In the genomic region with DNA sequence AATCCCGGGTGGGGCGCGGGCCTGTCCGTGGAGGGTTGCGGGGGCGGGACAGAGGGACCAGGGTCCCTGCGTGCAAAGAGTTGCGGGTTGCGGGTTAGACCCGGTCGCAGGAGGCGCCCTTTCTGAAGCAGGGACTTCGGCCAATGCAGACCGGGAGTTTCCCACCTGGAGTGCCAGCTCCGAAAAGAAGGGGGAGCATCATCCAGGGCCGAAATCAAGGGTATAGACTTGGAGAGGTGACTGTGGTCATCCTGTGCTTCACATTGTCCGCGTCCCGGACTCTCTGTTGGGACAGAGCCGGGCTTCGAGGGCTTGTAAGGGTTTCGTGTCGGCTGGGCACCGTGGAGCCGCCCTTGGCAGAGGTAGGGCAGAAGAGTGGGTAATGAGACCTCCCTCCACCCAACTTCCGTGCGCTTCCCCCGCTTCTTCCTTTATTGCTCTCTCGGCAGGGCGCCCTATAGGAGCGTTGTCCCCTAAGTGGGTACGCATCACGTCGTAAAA, we compare ENCODE assay signal across 8 mouse cellular contexts. TPM values are rescaled to one million over a fixed set of nuclear protein-coding genes. Genes with fewer than 3 reads are reported as not detected.
A peak's percentile ranks its signal among the peaks of the same experiment; 100 is the strongest.
DNase-seq lines count a peak whose midpoint lies in the region; ATAC-seq and TF ChIP-seq lines count a peak whose summit lies in the region.

No protein-coding gene starts in this region.

- peaks cover 2% of the 10 kb centered on the region; the same call in 1 of the 2 replicates for H3K4me1 ChIP-seq in cortical plate, adult 2 months (ENCODE audit: control insufficient read depth, insufficient read depth, low read length)
- 0 out of 2 replicates have a peak, but pooled peaks cover 10% of the 10 kb centered on the region for H3K4me1 ChIP-seq in kidney, embryonic 16.5 days (ENCODE audit: insufficient read depth, low read length)
- H3K4me1 ChIP-seq in liver, embryonic 15.5 days (replicated peaks): peaks cover 26% of the 10 kb centered on the region
- no peaks in the 10 kb centered on the region for H3K4me1 ChIP-seq in neural tube, embryonic 11.5 days (ENCODE audit: control insufficient read depth, insufficient read depth, low read length)

- H3K4me2 ChIP-seq in kidney, embryonic 16.5 days (replicated peaks; ENCODE audit: low read depth, low read length): peak overlapping the region; percentile 86
- peak overlapping the region; percentile 89 for H3K4me2 ChIP-seq in liver, embryonic 15.5 days
- H3K4me2 ChIP-seq in neural tube, embryonic 11.5 days (ENCODE audit: low read depth): peak overlapping the region; percentile 86

- DNase-seq in retina, embryonic 14.5 days (ENCODE audit: low spot score): peak; percentile 60
- DNase-seq in retina, postnatal 1 day: no peak
- DNase-seq in heart, adult 8-10 months (ENCODE audit: low spot score): peak; percentile 50
- peak; percentile 69 for DNase-seq in neural tube, embryonic 11.5 days (ENCODE audit: low spot score)
- peak; percentile 71 for DNase-seq in testis, postnatal 14 days (ENCODE audit: low spot score)

- peak overlapping the region; percentile 54 for H3K4me3 ChIP-seq in cortical plate, adult 2 months (ENCODE audit: insufficient read depth, low read length)
- H3K4me3 ChIP-seq in kidney, embryonic 16.5 days (ENCODE audit: low read length): peak overlapping the region; percentile 95
- peak overlapping the region; percentile 95 for H3K4me3 ChIP-seq in liver, embryonic 15.5 days (replicated peaks)
- H3K4me3 ChIP-seq in neural tube, embryonic 11.5 days (ENCODE audit: low read depth, low read length): peak overlapping the region; percentile 75

- H3K9ac ChIP-seq in kidney, embryonic 16.5 days (replicated peaks; ENCODE audit: low read length): peak overlapping the region; percentile 87
- peak overlapping the region; percentile 83 for H3K9ac ChIP-seq in liver, embryonic 15.5 days
- peak overlapping the region; percentile 69 for H3K9ac ChIP-seq in neural tube, embryonic 11.5 days (ENCODE audit: low read length)

- TF ChIP-seq CTCF in cortical plate, adult 2 months (IDR thresholded peaks at IDR 0.05; ENCODE audit: extremely low read depth, insufficient read depth, low read length): no peak

- peaks cover 2% of the 10 kb centered on the region; the same call in 1 of the 2 replicates for H3K36me3 ChIP-seq in kidney, embryonic 16.5 days (ENCODE audit: insufficient read depth, low read length)
- H3K36me3 ChIP-seq in liver, embryonic 15.5 days (replicated peaks): peaks cover 17% of the 10 kb centered on the region
- no peaks in the 10 kb centered on the region; the same call in 1 of the 2 replicates for H3K36me3 ChIP-seq in neural tube, embryonic 11.5 days (ENCODE audit: control insufficient read depth, insufficient read depth, low read length)

- no peaks in the 10 kb centered on the region for H3K9me3 ChIP-seq in kidney, embryonic 16.5 days (ENCODE audit: low read length)
- H3K9me3 ChIP-seq in liver, embryonic 15.5 days (replicated peaks): no peaks in the 10 kb centered on the region
- no peaks in the 10 kb centered on the region for H3K9me3 ChIP-seq in neural tube, embryonic 11.5 days (ENCODE audit: control insufficient read depth, low read length)

- under 1% methylated on average over 33 of the region's 34 CpGs for WGBS in kidney, embryonic 16.5 days
- WGBS in liver, embryonic 15.5 days (ENCODE audit: insufficient replicate concordance): under 1% methylated on average over 34 of the region's 34 CpGs
- 0% methylated on average over 31 of the region's 34 CpGs for WGBS in neural tube, embryonic 11.5 days

- H3K27ac ChIP-seq in cortical plate, adult 2 months (ENCODE audit: insufficient read depth, low read length): 0 out of 2 replicates have a peak overlapping the region, but pooled peaks have one; percentile 60
- H3K27ac ChIP-seq in kidney, embryonic 16.5 days (ENCODE audit: low read length): peak overlapping the region; percentile 93
- H3K27ac ChIP-seq in liver, embryonic 15.5 days (replicated peaks): peak overlapping the region; percentile 86
- H3K27ac ChIP-seq in neural tube, embryonic 11.5 days (ENCODE audit: low read depth, low read length): peak overlapping the region; percentile 63

- H3K27me3 ChIP-seq in kidney, embryonic 16.5 days (ENCODE audit: insufficient read depth, low read length): no peaks in the 10 kb centered on the region
- no peaks in the 10 kb centered on the region for H3K27me3 ChIP-seq in liver, embryonic 15.5 days
- H3K27me3 ChIP-seq in neural tube, embryonic 11.5 days (ENCODE audit: control insufficient read depth, insufficient read depth, low read length): no peaks in the 10 kb centered on the region

- ATAC-seq in kidney, embryonic 16.5 days (ENCODE audit: low FRiP score, low TSS enrichment): peak; percentile 75; the same call in 1 of the 2 replicates
- peak; percentile 56 for ATAC-seq in liver, embryonic 15.5 days (ENCODE audit: insufficient read depth)
- peak; percentile 64; the same call in 1 of the 2 replicates for ATAC-seq in neural tube, embryonic 11.5 days (ENCODE audit: insufficient read depth, low FRiP score, low TSS enrichment)

- TF ChIP-seq POLR2A in cortical plate, adult 2 months (IDR thresholded peaks at IDR 0.05; ENCODE audit: extremely low read depth, insufficient read depth, low read length): no peak

RNA-seq across cellular contexts. Expression of a gene that starts 0.6 kb away (rescaled TPM):
- 20.6 and 22.4 TPM in 2 replicates for polyA plus RNA-seq in cortical plate, adult 2 months (2012; rRNA removed)
- total RNA-seq in heart, adult 8-10 months (2022): 10 to 100 TPM in 2 of 4 experiments, 1 to 10 TPM in 2; 8.5 to 11.6 (median 9.5) TPM
- 12.6 and 16.9 TPM in 2 replicates for polyA plus RNA-seq in kidney, embryonic 16.5 days (2015; fragmentation: Nextera tagmentation; extraction: Ambion mirVana)
- polyA plus RNA-seq in liver, embryonic 15.5 days (2015; fragmentation: Nextera tagmentation; extraction: Ambion mirVana): 3.1 and 3.7 TPM in 2 replicates
- polyA plus RNA-seq in neural tube, embryonic 11.5 days (2014; fragmentation: Nextera tagmentation; extraction: Ambion mirVana): 20.9 and 22.2 TPM in 2 replicates

RNA-seq across cellular contexts. Expression of a gene that starts 0.8 kb away (rescaled TPM):
- 18.5 and 19.6 TPM in 2 replicates for polyA plus RNA-seq in cortical plate, adult 2 months (2012; rRNA removed)
- total RNA-seq in heart, adult 8-10 months (2022): 10 to 100 TPM; 14.7 to 17.4 (median 16.4) TPM
- 31.0 and 32.4 TPM in 2 replicates for polyA plus RNA-seq in kidney, embryonic 16.5 days (2015; fragmentation: Nextera tagmentation; extraction: Ambion mirVana)
- 10.0 and 10.9 TPM in 2 replicates for polyA plus RNA-seq in liver, embryonic 15.5 days (2015; fragmentation: Nextera tagmentation; extraction: Ambion mirVana)
- polyA plus RNA-seq in neural tube, embryonic 11.5 days (2014; fragmentation: Nextera tagmentation; extraction: Ambion mirVana): 35.4 and 36.2 TPM in 2 replicates

RNA-seq across cellular contexts. Expression of a gene that starts 19.3 kb away (rescaled TPM):
- 0.59 and 1.1 TPM in 2 replicates for polyA plus RNA-seq in cortical plate, adult 2 months (2012; rRNA removed)
- total RNA-seq in heart, adult 8-10 months (2022): under 1 TPM in 3 of 4 experiments, not detected in 1; 0.35 to 0.56 (median 0.52) TPM
- polyA plus RNA-seq in kidney, embryonic 16.5 days (2015; fragmentation: Nextera tagmentation; extraction: Ambion mirVana): 181 and 207 TPM in 2 replicates
- polyA plus RNA-seq in liver, embryonic 15.5 days (2015; fragmentation: Nextera tagmentation; extraction: Ambion mirVana): 77.9 and 88.8 TPM in 2 replicates
- polyA plus RNA-seq in neural tube, embryonic 11.5 days (2014; fragmentation: Nextera tagmentation; extraction: Ambion mirVana): 203 and 215 TPM in 2 replicates

Comparison
In these comparisons a context has a peak if more than half of its experiments do, and no peak if none do; other contexts are left out.
1. RNA of a gene that starts 19.3 kb away (polyA plus RNA-seq): 203 to 215 TPM in neural tube, embryonic 11.5 days, 181 to 207 TPM in kidney, embryonic 16.5 days and 77.9 to 88.8 TPM in liver, embryonic 15.5 days; 0.59 to 1.1 TPM in cortical plate, adult 2 months; every median in the first group is over 10 times any median in the second.
2. Peak in every context shown above with its lines, with median percentiles within 50 percentile points of each other: H3K27ac ChIP-seq, H3K4me3 ChIP-seq, ATAC-seq, H3K4me2 ChIP-seq and H3K9ac ChIP-seq.